Mouse (Mus musculus) lung, adult 2 months (tissue): Measurements from ENCODE around the gene Dzip1l. TPM values are rescaled to one million over a fixed set of nuclear protein-coding genes. Genes with fewer than 3 reads are reported as not detected.

Experiments used
- DNase-seq: peaks from one replicate; pipeline ENCODE4 v3.0.0; 2022
- H3K4me1 ChIP-seq: fragments of 200-500 bp; 2 replicates; pipeline ENCODE4 v1.6.1; 2011; ENCODE audit warnings: low read length; ENCODE audit not compliant: control insufficient read depth, insufficient read depth
- H3K4me3 ChIP-seq: fragments of 200-500 bp; replicated peaks from 2 replicates; pipeline ENCODE3; 2011; ENCODE audit warnings: low read depth, mild to moderate bottlenecking, control low read depth, low read length; ENCODE audit errors: extremely low read depth
- CTCF ChIP-seq: fragments of 200-500 bp; IDR thresholded peaks from 2 replicates; pipeline ENCODE4 v1.5.1; 2011; ENCODE audit warnings: mild to moderate bottlenecking, low read length, control low read depth; ENCODE audit not compliant: insufficient read depth
- POLR2A ChIP-seq: fragments of 200-500 bp; IDR thresholded peaks from 2 replicates; pipeline ENCODE4 v1.6.1; 2011; ENCODE audit warnings: low read depth, mild to moderate bottlenecking, control low read depth, low read length, borderline replicate concordance; ENCODE audit errors: extremely low read depth
- WGBS: fragments of 180-500 bp; shearing (Covaris S2); methylation state at CpG from one replicate; pipeline ENCODE4 v1.1.7; 2018; 5-methylcytosine and 5-hydroxymethylcytosine counted together
- polyA plus RNA-seq: library from polyadenylated mRNA; depleted of rRNA; stranded (reverse); fragments of >200 nt; gene quantifications from 2 replicates; pipeline ENCODE4 v1.2.3, GENCODE M21; 2012

The Dzip1l gene
- polyA plus RNA-seq, 1 experiment = 8.3 TPM

- no peak overlapping the region for H3K4me3 ChIP-seq
- 22% methylated on average over 2 of the region's 2 CpGs for WGBS
- TF ChIP-seq POLR2A (no peak), CTCF (no peak)
- H3K4me1 ChIP-seq = no peaks in the 10 kb centered on the region
- DNase-seq = no peak
Measured at GRCm38 (mm10) chr9:99622966-99623365, 6.3 kb upstream of the Dzip1l start.

DNA sequence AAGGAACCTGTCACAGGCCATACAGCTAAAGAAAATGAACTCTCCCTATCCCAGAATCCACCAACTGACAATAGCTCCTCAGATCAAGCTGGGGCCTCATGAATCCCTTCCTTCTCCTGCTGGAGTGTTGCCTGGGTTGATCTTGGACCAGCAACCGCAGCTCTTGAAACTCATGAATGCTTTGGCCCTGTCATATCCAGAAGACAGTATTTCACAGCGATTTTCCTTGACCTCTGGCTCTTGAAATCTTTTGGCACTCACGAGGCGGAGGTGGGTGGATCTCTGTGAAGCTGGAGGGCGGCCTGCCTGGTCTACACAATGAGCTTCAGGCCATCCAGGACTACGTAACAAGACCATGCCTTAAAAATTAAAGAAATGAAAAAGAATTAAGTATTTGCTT is 5.2 kb upstream of the Dzip1l start:
- no peak for TF ChIP-seq POLR2A
- TF ChIP-seq CTCF = no peak
- DNase-seq = no peak
- H3K4me1 ChIP-seq = no peaks in the 10 kb centered on the region

DNA sequence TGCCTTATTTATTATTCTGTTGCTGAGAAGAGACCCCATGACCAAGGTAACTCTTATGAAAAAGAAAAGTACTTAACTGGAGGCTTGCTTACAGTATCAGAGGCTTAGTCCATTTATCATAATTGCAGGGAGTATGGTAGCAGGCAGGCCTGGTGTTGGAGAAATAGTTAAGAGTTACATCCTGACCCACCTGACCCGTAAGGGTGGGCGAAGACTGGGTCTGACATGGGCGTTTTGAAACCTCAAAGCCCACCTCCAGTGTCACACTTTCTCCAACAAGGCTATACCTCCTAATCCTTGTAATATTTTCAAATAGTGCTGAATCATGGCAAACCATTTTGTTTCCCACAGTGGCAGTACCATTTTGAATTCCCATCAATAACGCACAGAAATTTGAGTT is 715 bp upstream of the Dzip1l start:
- 70% methylated on average over 4 of the region's 4 CpGs for WGBS
- DNase-seq = no peak
- Histone ChIP-seq H3K4me3 (no peak overlapping the region), H3K4me1 (no peaks in the 10 kb centered on the region; the same call in 1 of the 2 replicates)
- TF ChIP-seq POLR2A (no peak), CTCF (no peak)

More for the DNA sequence above, 5.2 kb upstream of the Dzip1l start:
- no peak overlapping the region for H3K4me3 ChIP-seq
- 50% methylated on average over 6 of the region's 6 CpGs for WGBS

- peak overlapping the region; percentile 66 for H3K4me3 ChIP-seq
- H3K4me1 ChIP-seq = no peaks in the 10 kb centered on the region; the same call in 1 of the 2 replicates
- 5% methylated on average over 11 of the region's 11 CpGs for WGBS
- TF ChIP-seq POLR2A (no peak), CTCF (no peak)
- peak; percentile 28 for DNase-seq
Measured at GRCm38 (mm10) chr9:99630071-99630470, 775 bp downstream of the Dzip1l start.

DNA sequence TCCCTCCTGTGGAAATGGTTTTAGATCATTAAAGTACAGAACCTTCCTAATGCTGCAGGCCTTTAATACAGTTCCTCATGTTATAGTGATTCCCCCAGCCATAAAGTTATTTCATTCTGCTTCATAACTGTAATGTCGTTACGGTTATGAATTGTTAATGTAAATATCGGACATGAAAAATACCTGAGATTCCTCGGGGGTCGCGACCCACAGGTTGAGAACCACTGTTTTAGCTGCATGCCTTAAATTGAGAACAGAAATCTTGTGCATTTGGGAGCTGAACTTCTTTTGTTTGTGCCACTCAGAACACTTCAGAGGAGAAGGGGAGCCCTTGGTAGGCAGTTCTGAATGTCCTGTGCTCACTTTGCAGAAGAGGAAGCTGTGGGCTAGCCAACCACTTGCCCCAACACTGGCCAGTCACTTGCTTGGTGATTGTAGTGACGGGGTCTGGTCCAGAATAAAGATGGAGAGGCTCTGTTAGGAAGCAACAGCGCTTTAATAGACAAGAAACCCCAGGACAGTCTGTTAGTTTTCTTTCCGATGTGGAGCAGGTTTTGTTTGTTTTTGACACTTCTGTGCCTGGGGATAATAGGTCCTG is 1.3 kb downstream of the Dzip1l start:
- Histone ChIP-seq H3K4me1 (no peaks in the 10 kb centered on the region; the same call in 1 of the 2 replicates), H3K4me3 (no peak overlapping the region)
- WGBS = 55% methylated on average over 9 of the region's 9 CpGs
- DNase-seq = no peak
- no peak for TF ChIP-seq CTCF
- no peak for TF ChIP-seq POLR2A

DNA sequence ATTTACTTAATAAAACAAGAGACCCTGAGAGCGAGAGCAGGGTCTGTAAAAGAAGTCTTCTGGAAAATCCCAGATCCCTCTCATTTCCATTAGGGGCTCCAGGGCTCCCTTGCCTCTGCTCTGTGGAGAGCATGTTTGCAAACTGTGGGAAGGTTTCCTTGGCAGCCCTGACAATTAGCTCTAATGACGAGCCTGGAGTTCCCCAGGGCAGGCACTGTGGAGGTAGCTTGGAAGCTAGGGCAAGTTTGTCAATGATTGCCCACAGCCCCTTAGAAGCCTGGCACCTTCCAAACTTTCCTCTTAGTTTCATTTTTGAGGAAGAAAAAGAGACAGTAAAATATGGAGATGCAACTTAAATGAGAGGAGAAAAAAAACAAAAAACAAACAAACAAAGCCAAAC is 2.5 kb downstream of the Dzip1l start:
- TF ChIP-seq POLR2A (no peak), CTCF (no peak)
- 49% methylated on average over 2 of the region's 2 CpGs for WGBS
- DNase-seq = no peak
- H3K4me1 ChIP-seq = no peaks in the 10 kb centered on the region; the same call in 1 of the 2 replicates
- H3K4me3 ChIP-seq = no peak overlapping the region

- WGBS = 59% methylated on average over 8 of the region's 8 CpGs
- Histone ChIP-seq H3K4me1 (no peaks in the 10 kb centered on the region; the same call in 1 of the 2 replicates), H3K4me3 (no peak overlapping the region)
- peak; percentile 17 for DNase-seq
- no peak for TF ChIP-seq POLR2A
- TF ChIP-seq CTCF = peak; percentile 20; the same call in 1 of the 2 replicates
Measured at GRCm38 (mm10) chr9:99632264-99632663, 3.0 kb downstream of the Dzip1l start.

GRCm38 (mm10) chr9:99636776-99637175 is 7.5 kb downstream of the Dzip1l start:
- 83% methylated on average over 1 of the region's 1 CpGs for WGBS
- no peak for DNase-seq
- TF ChIP-seq CTCF (no peak), POLR2A (no peak)
- H3K4me3 ChIP-seq = no peak overlapping the region
- H3K4me1 ChIP-seq = no peaks in the 10 kb centered on the region; the same call in 1 of the 2 replicates

DNA sequence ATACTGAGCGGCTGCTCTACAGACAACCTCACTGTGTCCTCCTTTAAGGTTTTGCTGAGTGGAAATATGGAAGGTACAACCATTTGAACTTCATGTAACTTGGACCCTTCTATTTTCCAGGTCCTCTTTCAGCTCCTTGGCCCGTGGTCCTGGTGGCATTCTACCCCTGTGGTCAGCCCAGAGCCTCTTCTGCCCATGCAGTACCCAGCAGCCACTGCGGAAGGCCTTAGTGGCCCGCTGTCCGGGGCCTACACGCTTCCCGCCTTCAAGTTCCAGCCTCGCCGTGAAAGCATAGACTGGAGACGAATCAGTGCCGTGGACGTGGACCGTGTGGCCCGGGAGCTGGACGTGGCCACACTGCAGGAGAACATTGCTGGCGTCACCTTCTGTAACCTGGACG is 7.9 kb downstream of the Dzip1l start:
- no peak for DNase-seq
- Histone ChIP-seq H3K4me3 (no peak overlapping the region), H3K4me1 (no peaks in the 10 kb centered on the region; the same call in 1 of the 2 replicates)
- 92% methylated on average over 17 of the region's 17 CpGs for WGBS
- no peak for TF ChIP-seq CTCF
- no peak for TF ChIP-seq POLR2A

DNA sequence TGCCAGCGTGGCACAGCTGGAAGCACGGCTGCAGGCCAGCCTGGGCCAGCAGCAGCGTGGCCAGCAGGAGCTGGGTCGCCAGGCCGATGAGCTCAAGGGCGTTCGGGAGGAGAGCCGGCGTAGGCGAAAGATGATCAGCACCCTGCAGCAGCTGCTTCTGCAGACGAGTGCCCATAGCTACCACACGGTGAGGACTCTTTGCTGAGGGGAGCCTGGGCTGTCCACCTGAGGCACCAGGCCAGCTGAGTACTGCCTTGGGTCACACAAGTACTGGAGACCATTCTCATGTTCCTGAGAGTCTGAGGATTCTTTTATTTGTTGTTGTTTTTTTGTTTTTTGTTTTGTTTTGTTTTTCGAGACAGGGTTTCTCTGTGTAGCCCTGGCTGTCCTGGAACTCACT is 8.4 kb downstream of the Dzip1l start:
- DNase-seq = no peak
- 90% methylated on average over 13 of the region's 13 CpGs for WGBS
- Histone ChIP-seq H3K4me3 (no peak overlapping the region), H3K4me1 (no peaks in the 10 kb centered on the region; the same call in 1 of the 2 replicates)
- TF ChIP-seq POLR2A (no peak), CTCF (no peak)

DNA sequence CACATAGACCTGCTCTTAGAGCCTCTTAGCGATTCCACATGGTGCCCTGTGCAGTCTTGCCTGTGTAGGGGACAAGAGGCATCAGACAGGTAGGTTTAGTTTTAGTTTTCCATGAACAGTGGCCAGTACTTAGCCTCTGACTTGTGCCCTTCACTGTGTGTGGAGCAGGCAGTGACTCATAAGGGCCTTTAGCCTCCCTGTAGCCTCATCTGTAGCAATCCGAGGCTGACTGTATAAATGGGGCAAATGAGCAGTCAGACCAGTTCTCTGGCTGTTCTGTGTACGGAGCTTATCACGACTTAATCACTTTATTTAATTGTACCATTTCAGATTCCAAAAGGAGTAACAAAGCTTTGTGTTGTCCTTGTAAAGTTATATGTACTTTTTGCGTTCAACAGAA is 10.7 kb downstream of the Dzip1l start:
- Histone ChIP-seq H3K4me1 (no peaks in the 10 kb centered on the region), H3K4me3 (no peak overlapping the region)
- no peak for TF ChIP-seq POLR2A
- no peak for TF ChIP-seq CTCF
- DNase-seq = no peak
- WGBS = 71% methylated on average over 5 of the region's 5 CpGs
